Mouse (Mus musculus): ENCODE measurements at regions not wholly inside any gene's neighbourhood (a gene's known extent, or its start where the extent isn't known, plus 50 kb on each side); places are given as distances from the start of the nearest gene placed in this dataset.

- no peak for TF ChIP-seq POLR2A (IDR thresholded peaks at IDR 0.05; ENCODE audit: borderline replicate concordance, control insufficient read depth, low read depth, low read length)
- no peak for TF ChIP-seq CTCF (IDR thresholded peaks at IDR 0.05; ENCODE audit: control insufficient read depth, insufficient read depth, low read length)
Measured at GRCm38 (mm10) chr9:47346527-47347111, 183.4 kb upstream of the Cadm1 start.

Measured in bone marrow, adult 2 months (tissue).